Comparison of ENCODE assay signal across 7 mouse cellular contexts in genomic region chr17:79661387-79661786, GRCm38 (mm10). TPM values are rescaled to one million over a fixed set of nuclear protein-coding genes. Genes with fewer than 3 reads are reported as not detected.
DNase-seq lines count a peak whose midpoint lies in the region; ATAC-seq and TF ChIP-seq lines count a peak whose summit lies in the region.

No protein-coding gene starts in this region.

- no peak overlapping the region for H3K4me3 ChIP-seq in G1E (ENCODE audit: low read depth, low read length)
- no peak overlapping the region for H3K4me3 ChIP-seq in cerebellum, adult 2 months (replicated peaks; ENCODE audit: insufficient read depth, low read depth, low read length)

- no peaks in the 10 kb centered on the region for H3K9me3 ChIP-seq in G1E (replicated peaks)

- DNase-seq in CD4-positive helper T cell, adult 2 months (ENCODE audit: low read depth, low spot score) = peak; percentile 40
- DNase-seq in G1E (ENCODE audit: low spot score) = peak; percentile 10
- peak; percentile 29 to 40 for DNase-seq in cerebellum, adult 2 months
- peak; percentile 6 to 23 for DNase-seq in gastrocnemius, adult 8-10 months (ENCODE audit: low spot score in 2 of 2)
- peak; percentile 38 for DNase-seq in layer of hippocampus, adult 9-10 months (ENCODE audit: low spot score)
- DNase-seq in lung, postnatal 14 days = peak; percentile 81
- DNase-seq in spleen, postnatal 10 days (ENCODE audit: low spot score in 2 of 2) = peak; percentile 16 to 73

- WGBS in cerebellum, adult 2 months = 36% methylated on average over 7 of the region's 7 CpGs

- peak; percentile 21; the same call in 1 of the 2 replicates for TF ChIP-seq CTCF in G1E (IDR thresholded peaks at IDR 0.05; ENCODE audit: low read depth, low read length)
- TF ChIP-seq CTCF in cerebellum, adult 2 months (IDR thresholded peaks at IDR 0.05; ENCODE audit: borderline replicate concordance, insufficient read depth, low read depth, low read length) = no peak

- ATAC-seq in G1E (ENCODE audit: extremely low read depth, insufficient number of reproducible peaks, low FRiP score, poor library complexity, severe bottlenecking) = no peak

- 0 out of 2 replicates have a peak, but pooled peaks cover 6% of the 10 kb centered on the region for H3K27me3 ChIP-seq in G1E (ENCODE audit: insufficient read depth, low read length)
- no peaks in the 10 kb centered on the region for H3K27me3 ChIP-seq in cerebellum, adult 2 months (ENCODE audit: control insufficient read depth, insufficient read depth, low read length)

- H3K27ac ChIP-seq in cerebellum, adult 2 months (ENCODE audit: insufficient read depth, low read length) = no peak overlapping the region

- no peak for TF ChIP-seq POLR2A in cerebellum, adult 2 months (IDR thresholded peaks at IDR 0.05; ENCODE audit: borderline replicate concordance, insufficient read depth, low read length)

- no peaks in the 10 kb centered on the region for H3K4me1 ChIP-seq in G1E (ENCODE audit: insufficient read depth, low read depth, low read length)
- H3K4me1 ChIP-seq in cerebellum, adult 2 months (ENCODE audit: control insufficient read depth, insufficient read depth, low read length) = no peaks in the 10 kb centered on the region

- H3K36me3 ChIP-seq in G1E (replicated peaks) = no peaks in the 10 kb centered on the region

RNA-seq across cellular contexts. Expression of gene Rmdn2, which starts 49.7 kb away (rescaled TPM):
- total RNA-seq in G1E (2014; fragmentation: Nextera tagmentation) (2.8 and 4.7 TPM in 2 replicates), G1E (2017) (3.4 and 4.0 TPM in 2 replicates)
- 1.1 and 1.6 TPM in 2 replicates for polyA plus RNA-seq in G1E (2012)
- polyA plus RNA-seq in cerebellum, adult 2 months (2012; rRNA removed) = 8.0 and 11.2 TPM in 2 replicates
- total RNA-seq in gastrocnemius, adult 8-10 months (2022) = 10 to 100 TPM; 11.5 to 20.1 (median 13.2) TPM

RNA-seq across cellular contexts. Expression of gene Cyp1b1, which starts 53.5 kb away (rescaled TPM):
- total RNA-seq in G1E (2014; fragmentation: Nextera tagmentation) = not detected in 2 replicates
- 0.05 and 0.12 TPM in 2 replicates for total RNA-seq in G1E (2017)
- not detected in 2 replicates for polyA plus RNA-seq in G1E (2012)
- polyA plus RNA-seq in cerebellum, adult 2 months (2012; rRNA removed) = 1.1 and 1.6 TPM in 2 replicates
- under 1 TPM; 0.19 to 0.72 (median 0.54) TPM for total RNA-seq in gastrocnemius, adult 8-10 months (2022)

Comparison
In these comparisons a context has a peak if more than half of its experiments do, and no peak if none do; other contexts are left out.
1. DNase-seq: peak in every context shown above with its lines; median percentile 81 in lung, postnatal 14 days; 44 in spleen, postnatal 10 days; 40 in CD4-positive helper T cell, adult 2 months; 38 in layer of hippocampus, adult 9-10 months; 34 in cerebellum, adult 2 months; 14 in gastrocnemius, adult 8-10 months; 10 in G1E.